Mouse (Mus musculus): ENCODE measurements around the gene Tbk1. TPM values are rescaled to one million over a fixed set of nuclear protein-coding genes. Genes with fewer than 3 reads are reported as not detected.

Gene Tbk1
- polyA plus RNA-seq, 1 experiment from 2014 or later = 25.9 TPM

DNA sequence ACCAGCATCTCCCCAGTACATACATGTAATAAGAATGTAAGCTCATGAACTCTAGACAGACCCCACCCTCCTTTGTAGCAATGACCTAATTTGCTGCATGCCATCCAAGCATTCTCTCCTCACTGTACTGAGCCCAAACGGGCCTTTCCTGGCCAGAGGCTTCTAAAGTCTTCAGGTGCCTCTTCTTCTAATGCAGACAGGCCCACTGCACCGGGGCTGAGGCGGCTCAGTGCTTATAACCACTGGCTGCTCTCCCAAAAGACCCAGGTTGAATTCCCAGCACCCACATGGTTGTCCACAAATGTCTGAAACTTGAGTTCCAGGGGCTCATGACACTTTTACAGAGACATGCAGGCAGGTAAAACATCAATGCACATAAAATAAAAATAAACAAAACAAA is 15.6 kb downstream of the Tbk1 start:
- Histone ChIP-seq H3K36me3 (ENCODE audit: insufficient read depth, low read length) (peaks cover 20% of the 10 kb centered on the region), H3K27ac (ENCODE audit: low read length) (no peak overlapping the region), H3K9ac (replicated peaks; ENCODE audit: low read depth) (no peak overlapping the region), H3K4me1 (ENCODE audit: insufficient read depth, low read depth, low read length) (no peaks in the 10 kb centered on the region), H3K27me3 (replicated peaks; ENCODE audit: insufficient read depth, low read length) (no peaks in the 10 kb centered on the region), H3K9me3 (ENCODE audit: low read length) (no peaks in the 10 kb centered on the region), H3K4me3 (ENCODE audit: low read depth, low read length) (no peak overlapping the region), H3K4me2 (replicated peaks; ENCODE audit: low read depth, low read length) (no peak overlapping the region)
- no peak for TF ChIP-seq EP300 (IDR thresholded peaks at IDR 0.05)
- no peak for TF ChIP-seq CTCF (IDR thresholded peaks at IDR 0.05)
- no peak for DNase-seq (ENCODE audit: low spot score)
- ATAC-seq = no peak
- 89% methylated on average over 3 of the region's 3 CpGs for WGBS

- WGBS = 72% methylated on average over 6 of the region's 6 CpGs
- no peak overlapping the region for H3K4me2 ChIP-seq (replicated peaks; ENCODE audit: low read depth, low read length)
- H3K9me3 ChIP-seq (ENCODE audit: low read length) = no peaks in the 10 kb centered on the region
- no peak overlapping the region for H3K9ac ChIP-seq (replicated peaks; ENCODE audit: low read depth)
- H3K4me1 ChIP-seq (ENCODE audit: insufficient read depth, low read depth, low read length) = no peaks in the 10 kb centered on the region
- H3K27me3 ChIP-seq (replicated peaks; ENCODE audit: insufficient read depth, low read length) = no peaks in the 10 kb centered on the region
- ATAC-seq = no peak
- H3K27ac ChIP-seq (ENCODE audit: low read length) = no peak overlapping the region
- H3K36me3 ChIP-seq (ENCODE audit: insufficient read depth, low read length) = peaks cover 17% of the 10 kb centered on the region
- TF ChIP-seq EP300 (IDR thresholded peaks at IDR 0.05) (no peak), CTCF (IDR thresholded peaks at IDR 0.05) (no peak)
- DNase-seq (ENCODE audit: low spot score) = no peak
- H3K4me3 ChIP-seq (ENCODE audit: low read depth, low read length) = no peak overlapping the region
Observed at GRCm38 (mm10) chr10:121569796-121570195, 16.8 kb downstream of the Tbk1 start.

DNA sequence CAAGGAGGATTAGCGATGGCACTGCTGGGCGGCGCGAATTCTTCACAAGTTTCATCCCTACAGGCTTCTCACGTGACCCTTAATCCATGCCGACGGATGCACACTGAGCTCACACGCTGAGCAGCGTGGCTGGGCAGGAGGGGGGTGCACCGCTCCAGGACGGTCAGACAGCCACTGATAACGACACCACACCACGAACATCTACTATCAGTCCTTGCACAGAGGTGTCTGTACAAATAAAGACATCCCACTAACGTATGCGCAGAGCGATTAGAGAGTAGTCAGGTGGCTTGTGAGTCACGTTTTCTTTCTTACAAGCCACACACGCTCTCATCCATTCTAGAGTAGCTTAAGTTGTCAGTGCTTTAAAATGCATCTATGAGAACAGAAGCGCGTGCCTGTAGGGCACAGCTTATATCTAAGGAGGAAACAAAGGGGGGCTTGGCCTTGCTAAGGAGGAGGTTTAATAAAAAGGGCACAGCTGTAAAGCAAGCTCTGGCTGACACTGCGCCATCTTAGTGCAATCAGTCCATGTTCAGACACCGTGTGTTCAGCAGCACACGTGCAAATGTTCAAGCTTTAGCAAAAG is 17.5 kb downstream of the Tbk1 start:
- ATAC-seq = peak; percentile 44; the same call in 1 of the 2 replicates

GRCm38 (mm10) chr10:121568534-121568933 is 18.1 kb downstream of the Tbk1 start:
- Histone ChIP-seq H3K4me3 (ENCODE audit: low read depth, low read length) (no peak overlapping the region), H3K36me3 (ENCODE audit: insufficient read depth, low read length) (peaks cover 21% of the 10 kb centered on the region), H3K27ac (ENCODE audit: low read length) (no peak overlapping the region), H3K4me2 (replicated peaks; ENCODE audit: low read depth, low read length) (no peak overlapping the region), H3K27me3 (replicated peaks; ENCODE audit: insufficient read depth, low read length) (no peaks in the 10 kb centered on the region), H3K9me3 (ENCODE audit: low read length) (no peaks in the 10 kb centered on the region), H3K4me1 (ENCODE audit: insufficient read depth, low read depth, low read length) (no peaks in the 10 kb centered on the region), H3K9ac (replicated peaks; ENCODE audit: low read depth) (no peak overlapping the region)
- no peak for TF ChIP-seq CTCF (IDR thresholded peaks at IDR 0.05)
- TF ChIP-seq EP300 (IDR thresholded peaks at IDR 0.05) = no peak
- DNase-seq (ENCODE audit: low spot score) = no peak
- no peak for ATAC-seq
- 86% methylated on average over 7 of the region's 7 CpGs for WGBS

More for the DNA sequence above, 17.5 kb downstream of the Tbk1 start:
- Histone ChIP-seq H3K4me3 (ENCODE audit: low read depth, low read length) (no peak overlapping the region), H3K9me3 (ENCODE audit: low read length) (no peaks in the 10 kb centered on the region), H3K4me1 (ENCODE audit: insufficient read depth, low read depth, low read length) (no peaks in the 10 kb centered on the region), H3K36me3 (ENCODE audit: insufficient read depth, low read length) (peaks cover 18% of the 10 kb centered on the region), H3K4me2 (replicated peaks; ENCODE audit: low read depth, low read length) (no peak overlapping the region), H3K27me3 (replicated peaks; ENCODE audit: insufficient read depth, low read length) (no peaks in the 10 kb centered on the region), H3K27ac (ENCODE audit: low read length) (no peak overlapping the region), H3K9ac (replicated peaks; ENCODE audit: low read depth) (no peak overlapping the region)
- TF ChIP-seq EP300 (IDR thresholded peaks at IDR 0.05) (no peak), CTCF (IDR thresholded peaks at IDR 0.05) (no peak)
- WGBS = 35% methylated on average over 23 of the region's 23 CpGs
- no peak for DNase-seq (ENCODE audit: low spot score)

GRCm38 (mm10) chr10:121568026-121568425 is 18.6 kb downstream of the Tbk1 start:
- Histone ChIP-seq H3K9ac (replicated peaks; ENCODE audit: low read depth) (no peak overlapping the region), H3K27me3 (replicated peaks; ENCODE audit: insufficient read depth, low read length) (no peaks in the 10 kb centered on the region), H3K4me3 (ENCODE audit: low read depth, low read length) (no peak overlapping the region), H3K9me3 (ENCODE audit: low read length) (no peaks in the 10 kb centered on the region), H3K27ac (ENCODE audit: low read length) (no peak overlapping the region), H3K4me1 (ENCODE audit: insufficient read depth, low read depth, low read length) (no peaks in the 10 kb centered on the region), H3K36me3 (ENCODE audit: insufficient read depth, low read length) (peaks cover 21% of the 10 kb centered on the region), H3K4me2 (replicated peaks; ENCODE audit: low read depth, low read length) (no peak overlapping the region)
- no peak for DNase-seq (ENCODE audit: low spot score)
- TF ChIP-seq CTCF (IDR thresholded peaks at IDR 0.05) = no peak
- TF ChIP-seq EP300 (IDR thresholded peaks at IDR 0.05) = no peak
- ATAC-seq = no peak
- 96% methylated on average over 10 of the region's 10 CpGs for WGBS

- no peak overlapping the region for H3K9ac ChIP-seq (replicated peaks; ENCODE audit: low read depth)
- H3K4me3 ChIP-seq (ENCODE audit: low read depth, low read length) = no peak overlapping the region
- WGBS = 76% methylated on average over 8 of the region's 8 CpGs
- peaks cover 25% of the 10 kb centered on the region; the same call in 1 of the 2 replicates for H3K36me3 ChIP-seq (ENCODE audit: insufficient read depth, low read length)
- no peaks in the 10 kb centered on the region for H3K27me3 ChIP-seq (replicated peaks; ENCODE audit: insufficient read depth, low read length)
- H3K27ac ChIP-seq (ENCODE audit: low read length) = no peak overlapping the region
- peak; percentile 37; the same call in 1 of the 2 replicates for ATAC-seq
- TF ChIP-seq EP300 (IDR thresholded peaks at IDR 0.05) (no peak), CTCF (IDR thresholded peaks at IDR 0.05) (no peak)
- no peak overlapping the region for H3K4me2 ChIP-seq (replicated peaks; ENCODE audit: low read depth, low read length)
- no peaks in the 10 kb centered on the region for H3K4me1 ChIP-seq (ENCODE audit: insufficient read depth, low read depth, low read length)
- peak; percentile 18 for DNase-seq (ENCODE audit: low spot score)
- H3K9me3 ChIP-seq (ENCODE audit: low read length) = no peaks in the 10 kb centered on the region
Observed at GRCm38 (mm10) chr10:121564447-121564846, 22.1 kb downstream of the Tbk1 start.

All from lung, postnatal 0 days (tissue).